Mouse (Mus musculus) lung, postnatal 0 days (tissue): Measurements from ENCODE around the gene Dlx5. TPM values are rescaled to one million over a fixed set of nuclear protein-coding genes. Genes with fewer than 3 reads are reported as not detected.

ENCODE experiments used
- ATAC-seq: fragments of 200-750 bp; cut with Nextera tagmentation; 2 replicates; pipeline ENCODE4 v1.8.0; 2017; ENCODE audit warnings: moderate library complexity
- DNase-seq: peaks from one replicate; pipeline ENCODE4 v3.0.0-alpha.2; 2016; ENCODE audit warnings: low spot score
- H3K27ac ChIP-seq: fragments of 300-500 bp; sonication (generic); 2 replicates; pipeline ENCODE4 v1.5.1; 2014; ENCODE audit warnings: antibody characterized with exemption, mild to moderate bottlenecking, low read length, mixed read lengths
- H3K27me3 ChIP-seq: fragments of 300-500 bp; sonication (generic); replicated peaks from 2 replicates; pipeline ENCODE4 v1.6.1; 2014; ENCODE audit warnings: low read length, mixed read lengths; ENCODE audit not compliant: insufficient read depth
- H3K36me3 ChIP-seq: fragments of 300-500 bp; sonication (generic); 2 replicates; pipeline ENCODE4 v1.6.1; 2014; ENCODE audit warnings: low read length, mixed read lengths; ENCODE audit not compliant: insufficient read depth
- H3K4me1 ChIP-seq: fragments of 300-500 bp; sonication (generic); 2 replicates; pipeline ENCODE4 v1.6.1; 2014; ENCODE audit warnings: antibody characterized with exemption, low read depth, low read length, mixed read lengths; ENCODE audit not compliant: insufficient read depth
- H3K4me2 ChIP-seq: fragments of 300-500 bp; sonication (generic); replicated peaks from 2 replicates; pipeline ENCODE4 v1.6.1; 2014; ENCODE audit warnings: low read depth, mild to moderate bottlenecking, low read length, moderate library complexity, mixed read lengths
- H3K4me3 ChIP-seq: fragments of 300-500 bp; sonication (generic); 2 replicates; pipeline ENCODE4 v1.5.1; 2014; ENCODE audit warnings: low read depth, low read length
- H3K9ac ChIP-seq: fragments of 300-500 bp; sonication (generic); replicated peaks from 2 replicates; pipeline ENCODE4 v1.6.1; 2014; ENCODE audit warnings: low read depth, mild to moderate bottlenecking
- H3K9me3 ChIP-seq: fragments of 300-500 bp; sonication (generic); 2 replicates; pipeline ENCODE4 v1.6.1; 2016; ENCODE audit warnings: low read length, mixed read lengths
- CTCF ChIP-seq: IDR thresholded peaks from 2 replicates; pipeline ENCODE4 v1.5.1; 2016; ENCODE audit warnings: antibody characterized with exemption, mild to moderate bottlenecking
- EP300 ChIP-seq: IDR thresholded peaks from 2 replicates; pipeline ENCODE4 v1.6.1; 2016; ENCODE audit warnings: antibody characterized with exemption, mild to moderate bottlenecking, control low read depth
- WGBS: fragments of 180-500 bp; shearing (Covaris S2); extraction: QIAGEN DNeasy Blood & Tissue Kit; methylation state at CpG from one replicate; pipeline ENCODE4 v1.1.7; 2014; 5-methylcytosine and 5-hydroxymethylcytosine counted together
- polyA plus RNA-seq: library from polyadenylated mRNA; unstranded; fragments of >200 nt; fragmentation: Nextera tagmentation; extraction: Ambion mirVana; gene quantifications from 2 replicates; pipeline ENCODE4 v1.2.1, GENCODE M21; 2015

Gene Dlx5
- polyA plus RNA-seq, 1 experiment from 2014 or later, result not detected

GRCm38 (mm10) chr6:6874073-6874771 lies 7.7 kb downstream of the Dlx5 start:
- no peaks in the 10 kb centered on the region for H3K4me1 ChIP-seq
- H3K27ac ChIP-seq, result no peak overlapping the region
- H3K36me3 ChIP-seq, result no peaks in the 10 kb centered on the region
- ATAC-seq (no peak), DNase-seq (no peak)
- no peak for TF ChIP-seq CTCF
- no peak for TF ChIP-seq EP300
- H3K4me2 ChIP-seq, result no peak overlapping the region
- WGBS, result 2% methylated on average over 24 of the region's 25 CpGs
- H3K4me3 ChIP-seq, result no peak overlapping the region
- H3K27me3 ChIP-seq, result peaks cover 94% of the 10 kb centered on the region
- no peak overlapping the region for H3K9ac ChIP-seq
- H3K9me3 ChIP-seq, result no peaks in the 10 kb centered on the region

DNA sequence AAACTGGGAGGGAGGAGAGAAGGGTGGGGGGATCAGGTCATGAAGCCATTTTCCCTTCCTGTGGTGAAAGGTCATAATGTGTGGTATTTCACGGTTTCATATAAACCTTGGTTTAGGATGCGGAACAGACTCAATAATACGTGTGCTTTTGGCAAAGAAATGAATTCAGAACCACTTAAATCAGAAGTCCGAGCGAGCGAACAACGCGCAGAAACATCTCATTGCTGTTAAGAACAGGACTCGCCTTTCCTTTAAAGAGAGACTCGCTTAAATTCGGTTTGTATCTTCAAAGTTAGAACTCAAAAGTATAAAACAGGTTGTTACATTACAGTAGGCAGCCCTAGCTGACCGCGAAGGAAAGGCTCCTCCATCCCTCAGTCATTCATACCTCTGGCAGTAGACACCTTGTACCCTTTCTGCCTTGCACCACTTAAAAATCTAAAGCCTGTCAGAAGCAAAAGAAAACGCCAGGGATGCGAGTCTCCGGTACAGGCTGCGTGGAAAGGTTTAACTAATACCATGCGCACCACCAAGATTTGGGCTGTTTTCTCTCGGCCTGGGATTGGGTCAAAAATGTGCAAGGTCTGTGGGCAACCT lies 8.3 kb downstream of the Dlx5 start:
- Histone ChIP-seq H3K27me3 (peaks cover 94% of the 10 kb centered on the region), H3K9me3 (no peaks in the 10 kb centered on the region), H3K4me2 (no peak overlapping the region), H3K4me1 (no peaks in the 10 kb centered on the region), H3K27ac (no peak overlapping the region), H3K4me3 (no peak overlapping the region), H3K36me3 (no peaks in the 10 kb centered on the region), H3K9ac (no peak overlapping the region)
- 1% methylated on average over 19 of the region's 19 CpGs for whole genome bisulfite sequencing
- TF ChIP-seq CTCF, result no peak
- no peak for TF ChIP-seq EP300
- DNase-seq (no peak), ATAC-seq (no peak)

DNA sequence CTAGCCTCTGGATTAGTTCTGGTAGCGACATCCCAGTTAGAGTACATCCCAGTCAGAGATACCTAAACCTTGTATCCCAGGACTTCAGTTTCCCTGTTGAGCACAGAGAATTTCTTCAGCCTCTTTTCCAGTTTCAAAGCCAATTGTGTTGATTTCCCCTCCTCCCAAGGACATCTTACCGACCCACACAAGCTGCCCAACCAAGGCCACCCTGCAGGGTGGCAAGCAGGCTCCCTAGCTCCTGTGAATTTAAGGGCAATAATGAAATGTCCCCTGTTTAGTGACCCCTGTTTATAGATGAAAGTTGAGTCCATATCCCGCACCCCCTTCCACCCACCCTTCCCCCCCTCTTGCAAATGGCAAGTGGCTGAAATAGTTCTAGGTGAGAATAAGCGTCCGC lies 9.0 kb downstream of the Dlx5 start:
- peaks cover 92% of the 10 kb centered on the region for H3K27me3 ChIP-seq

GRCm38 (mm10) chr6:6871692-6872091 lies 10.2 kb downstream of the Dlx5 start:
- TF ChIP-seq CTCF (no peak), EP300 (no peak)
- H3K27ac ChIP-seq, result no peak overlapping the region
- H3K9ac ChIP-seq, result no peak overlapping the region
- peaks cover 86% of the 10 kb centered on the region for H3K27me3 ChIP-seq
- 5% methylated on average over 5 of the region's 5 CpGs for WGBS
- no peaks in the 10 kb centered on the region for H3K9me3 ChIP-seq
- DNase-seq, result no peak
- no peak for ATAC-seq
- no peaks in the 10 kb centered on the region for H3K4me1 ChIP-seq
- no peaks in the 10 kb centered on the region for H3K36me3 ChIP-seq
- H3K4me3 ChIP-seq, result no peak overlapping the region
- no peak overlapping the region for H3K4me2 ChIP-seq

More for the DNA sequence above, 9.0 kb downstream of the Dlx5 start:
- Histone ChIP-seq H3K4me2 (no peak overlapping the region), H3K9ac (no peak overlapping the region), H3K9me3 (no peaks in the 10 kb centered on the region), H3K4me3 (no peak overlapping the region), H3K4me1 (no peaks in the 10 kb centered on the region), H3K36me3 (no peaks in the 10 kb centered on the region), H3K27ac (no peak overlapping the region)
- ATAC-seq (no peak), DNase-seq (no peak)
- TF ChIP-seq EP300, result no peak
- no peak for TF ChIP-seq CTCF
- 2% methylated on average over 5 of the region's 5 CpGs for WGBS

DNA sequence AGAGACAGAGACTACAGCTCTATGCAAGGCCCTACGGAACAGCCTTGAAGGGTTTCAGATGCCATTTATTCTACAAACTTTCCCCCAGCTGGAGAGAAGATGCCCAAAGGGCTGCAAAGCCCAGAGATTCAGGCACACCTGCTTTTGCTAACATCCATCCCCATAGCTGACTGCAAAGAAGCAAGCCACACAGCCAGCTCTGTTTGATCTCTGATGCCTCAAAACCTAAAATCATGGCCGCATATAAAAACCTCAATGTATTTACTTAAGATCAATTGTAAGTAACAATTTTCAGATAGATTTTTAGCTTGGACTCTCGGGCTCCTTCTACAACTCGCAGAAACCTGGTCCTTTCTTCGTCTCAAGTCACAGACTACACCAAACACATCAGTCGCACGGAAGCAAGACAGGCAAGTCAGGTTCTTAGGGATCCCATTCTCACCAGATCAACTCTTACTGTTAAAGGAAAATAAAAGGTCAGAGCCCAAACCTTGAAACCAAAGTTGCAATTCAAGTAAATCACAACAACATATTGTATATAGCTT lies 10.9 kb downstream of the Dlx5 start:
- peaks cover 87% of the 10 kb centered on the region for H3K27me3 ChIP-seq
- no peak for TF ChIP-seq CTCF
- TF ChIP-seq EP300, result no peak
- no peaks in the 10 kb centered on the region for H3K9me3 ChIP-seq
- DNase-seq, result no peak
- no peak overlapping the region for H3K9ac ChIP-seq
- H3K4me1 ChIP-seq, result no peaks in the 10 kb centered on the region
- no peak overlapping the region for H3K27ac ChIP-seq
- H3K4me3 ChIP-seq, result no peak overlapping the region
- WGBS, result 2% methylated on average over 7 of the region's 7 CpGs
- no peaks in the 10 kb centered on the region for H3K36me3 ChIP-seq
- H3K4me2 ChIP-seq, result no peak overlapping the region
- no peak for ATAC-seq

DNA sequence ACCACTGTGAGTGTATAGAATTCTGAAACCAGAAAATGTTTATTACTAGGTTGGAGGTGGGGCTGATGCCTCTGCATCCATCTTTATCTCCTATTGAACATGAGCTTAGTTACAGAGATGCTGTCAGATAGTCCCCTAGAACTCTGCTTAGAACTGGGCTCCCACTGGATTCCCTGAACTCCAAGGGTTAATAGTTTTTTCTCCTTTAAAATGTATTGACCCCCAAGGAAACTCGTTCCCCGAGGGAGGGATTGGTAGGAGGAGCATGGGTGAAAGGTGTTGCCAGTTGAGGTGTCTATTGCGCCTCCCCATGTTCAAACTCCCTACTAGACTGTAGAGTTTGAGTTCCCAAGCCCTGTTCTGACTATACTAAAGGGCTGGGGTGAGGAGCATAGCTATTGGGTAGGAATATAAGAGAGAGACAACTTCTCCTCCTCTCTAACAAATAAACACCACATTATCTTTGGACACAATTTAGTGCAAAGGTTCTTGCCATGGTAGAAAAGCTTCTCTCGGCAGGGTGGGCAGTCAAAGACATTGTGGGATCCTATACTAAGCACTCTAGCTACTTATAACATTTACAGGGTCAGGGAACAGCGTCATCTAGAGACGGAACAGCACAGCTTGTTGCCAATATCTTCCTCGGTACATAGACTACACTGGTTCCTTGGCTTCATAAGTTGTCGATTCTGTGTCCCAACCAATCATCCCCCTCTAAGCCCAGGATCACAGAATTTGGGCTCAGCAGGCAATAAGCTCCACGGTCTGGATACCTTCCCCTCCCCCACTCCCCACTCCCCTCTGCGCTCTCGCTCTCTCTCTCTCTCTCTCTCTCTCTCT lies 11.7 kb downstream of the Dlx5 start:
- Histone ChIP-seq H3K27ac (no peak overlapping the region), H3K4me1 (no peaks in the 10 kb centered on the region), H3K9me3 (no peaks in the 10 kb centered on the region), H3K27me3 (peaks cover 86% of the 10 kb centered on the region), H3K4me3 (no peak overlapping the region), H3K9ac (no peak overlapping the region), H3K36me3 (no peaks in the 10 kb centered on the region), H3K4me2 (no peak overlapping the region)
- 2% methylated on average over 11 of the region's 11 CpGs for WGBS
- ATAC-seq (no peak), DNase-seq (no peak)
- TF ChIP-seq EP300 (no peak), CTCF (no peak)
